Mouse (Mus musculus): Measurements from ENCODE around the gene Fads2. TPM values are rescaled to one million over a fixed set of nuclear protein-coding genes. Genes with fewer than 3 reads are reported as not detected.

Gene Fads2
- 37.6 and 41.0 TPM in 2 replicates for polyA plus RNA-seq (2012; rRNA removed)

DNA sequence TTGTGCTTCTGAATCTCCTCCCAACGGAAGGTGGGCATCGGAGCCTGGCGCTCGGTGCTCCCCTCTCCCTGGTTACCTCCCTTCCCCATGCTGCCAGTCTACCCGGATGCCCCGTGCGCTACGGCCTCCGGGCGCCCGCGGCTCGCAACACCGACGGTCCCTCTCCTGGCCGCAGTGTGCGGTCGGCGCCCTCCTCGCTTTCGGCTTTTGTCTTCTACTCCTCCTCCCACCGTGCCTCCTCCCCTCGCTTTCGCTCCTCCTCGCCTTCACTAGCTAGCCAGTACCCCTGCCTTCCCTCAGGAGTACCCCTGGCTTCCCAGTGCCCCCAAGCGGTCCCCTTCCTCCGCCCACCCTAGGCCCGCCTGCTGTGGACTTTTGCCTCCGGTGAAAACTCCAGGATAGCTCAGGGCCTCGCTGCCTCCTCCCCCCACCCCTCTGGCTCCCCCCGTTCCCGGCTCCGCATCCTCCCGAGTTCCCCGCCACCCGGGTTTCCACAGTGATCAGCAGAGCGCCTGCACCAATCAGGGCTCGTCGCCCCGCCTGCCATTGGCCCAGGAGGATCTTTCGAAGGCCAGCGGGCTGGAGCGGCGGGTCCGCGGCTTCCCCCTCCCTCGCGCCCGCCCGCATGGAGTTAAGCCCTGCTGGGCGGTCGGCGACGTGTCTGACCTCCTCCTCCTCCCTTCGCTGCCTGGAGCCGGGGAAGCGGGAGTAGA lies at the start of gene Fads2:
Fads2 (minus strand) TSS at position 406 of the 713 bp plus-strand sequence.

DNA sequence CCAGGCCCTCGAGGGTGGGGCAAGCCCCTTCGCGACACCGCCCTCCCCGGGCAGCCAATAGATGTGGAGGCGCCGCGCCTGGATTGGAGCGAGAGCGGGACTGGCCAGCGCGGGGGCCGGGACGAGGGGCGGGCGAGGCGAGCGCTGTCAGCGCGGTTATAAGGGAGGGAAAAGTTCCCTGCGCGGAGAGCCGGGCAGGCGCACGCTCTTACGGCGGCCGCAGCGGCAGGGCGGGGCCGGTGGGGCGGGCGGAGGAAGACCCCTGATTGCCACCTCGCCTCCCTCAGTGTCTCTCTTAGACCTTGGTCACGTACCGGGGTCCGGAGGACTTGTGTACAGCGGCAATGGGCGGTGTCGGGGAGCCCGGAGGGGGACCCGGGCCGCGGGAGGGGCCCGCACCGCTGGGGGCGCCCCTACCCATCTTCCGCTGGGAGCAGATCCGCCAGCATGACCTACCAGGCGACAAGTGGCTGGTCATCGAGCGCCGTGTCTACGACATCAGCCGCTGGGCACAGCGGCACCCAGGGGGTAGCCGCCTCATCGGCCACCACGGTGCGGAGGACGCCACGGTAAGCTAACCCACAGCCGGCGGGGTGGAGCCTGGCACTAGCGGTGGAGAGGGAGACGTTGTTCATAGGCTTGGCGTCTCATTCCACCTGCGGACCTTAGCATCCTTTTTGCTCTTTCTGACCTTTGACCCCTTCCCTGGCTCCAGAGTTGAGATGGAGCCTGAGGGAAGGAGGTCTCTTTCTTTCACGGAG lies 60.0 kb downstream of the Fads2 start, which contains the start of gene Fads3:
Fads3 (plus strand) TSS at position 182 of the 761 bp plus-strand sequence.

Other genes starting within 250 kb of the Fads2 start
- 68.8 and 73.2 TPM in 2 replicates for gene Incenp, start 202.2 kb downstream of the Fads2 start, polyA plus RNA-seq (2012; rRNA removed)
- 1,480 and 1,744 TPM in 2 replicates for gene Fth1, start 121.1 kb downstream of the Fads2 start, polyA plus RNA-seq (2012; rRNA removed)
- 0.02 and 0.05 TPM in 2 replicates for gene Best1, start 100.1 kb downstream of the Fads2 start, polyA plus RNA-seq (2012; rRNA removed)
- gene Rab3il1, start 100.1 kb downstream of the Fads2 start, polyA plus RNA-seq (2012; rRNA removed) = 99.0 and 121 TPM in 2 replicates
- gene Fads3, start 60.2 kb downstream of the Fads2 start, polyA plus RNA-seq (2012; rRNA removed) = 6.2 and 8.6 TPM in 2 replicates
- gene Fads1, start 81.1 kb upstream of the Fads2 start, polyA plus RNA-seq (2012; rRNA removed) = 30.4 and 33.9 TPM in 2 replicates
- gene Tmem258, start 102.3 kb upstream of the Fads2 start, polyA plus RNA-seq (2012; rRNA removed) = 77.9 and 80.6 TPM in 2 replicates
- gene Fen1, start 102.4 kb upstream of the Fads2 start, polyA plus RNA-seq (2012; rRNA removed) = 70.1 and 84.8 TPM in 2 replicates
- gene Myrf, start 139.0 kb upstream of the Fads2 start, polyA plus RNA-seq (2012; rRNA removed) = 4.8 and 5.8 TPM in 2 replicates
- 0.33 TPM in 2 replicates for gene Dagla, start 203.1 kb upstream of the Fads2 start, polyA plus RNA-seq (2012; rRNA removed)

Measured in liver, embryonic 14 days (tissue).